Mouse (Mus musculus) neural tube, embryonic 15.5 days (tissue): ENCODE results near the gene Anapc2. TPM values are rescaled to one million over a fixed set of nuclear protein-coding genes. Genes with fewer than 3 reads are reported as not detected.

Experiments used
- ATAC-seq: fragments of 200-750 bp; cut with Nextera tagmentation; 2 replicates; pipeline ENCODE4 v1.8.0; 2017; ENCODE audit warnings: mild to moderate bottlenecking, moderate TSS enrichment, moderate library complexity; ENCODE audit not compliant: low FRiP score
- H3K27ac ChIP-seq: fragments of 300-500 bp; sonication (generic); replicated peaks from 2 replicates; pipeline ENCODE4 v1.5.1; 2015; ENCODE audit warnings: mild to moderate bottlenecking, inconsistent platforms
- H3K27me3 ChIP-seq: fragments of 300-500 bp; sonication (generic); replicated peaks from 2 replicates; pipeline ENCODE4 v1.6.1; 2015; ENCODE audit warnings: inconsistent platforms
- H3K36me3 ChIP-seq: fragments of 300-500 bp; sonication (generic); 2 replicates; pipeline ENCODE4 v1.6.1; 2015; ENCODE audit warnings: inconsistent platforms
- H3K4me1 ChIP-seq: fragments of 300-500 bp; sonication (generic); 2 replicates; pipeline ENCODE4 v1.6.1; 2015; ENCODE audit warnings: inconsistent platforms
- H3K4me2 ChIP-seq: fragments of 300-500 bp; sonication (generic); 2 replicates; pipeline ENCODE4 v1.6.1; 2015; ENCODE audit warnings: inconsistent platforms, mild to moderate bottlenecking, moderate library complexity
- H3K4me3 ChIP-seq: fragments of 300-500 bp; sonication (generic); replicated peaks from 2 replicates; pipeline ENCODE4 v1.5.1; 2015; ENCODE audit warnings: mild to moderate bottlenecking, inconsistent platforms
- H3K9ac ChIP-seq: fragments of 300-500 bp; sonication (generic); replicated peaks from 2 replicates; pipeline ENCODE4 v1.6.1; 2015; ENCODE audit warnings: mild to moderate bottlenecking, inconsistent platforms
- H3K9me3 ChIP-seq: fragments of 300-500 bp; sonication (generic); replicated peaks from 2 replicates; pipeline ENCODE4 v1.6.1; 2016; ENCODE audit warnings: inconsistent platforms
- WGBS: fragments of 180-500 bp; shearing (Covaris S2); methylation state at CpG from one replicate; pipeline ENCODE4 v1.1.7; 2015; ENCODE audit warnings: mixed read lengths; 5-methylcytosine and 5-hydroxymethylcytosine counted together
- polyA plus RNA-seq: library from polyadenylated mRNA; unstranded; fragments of >200 nt; fragmentation: Nextera tagmentation; extraction: Ambion mirVana; gene quantifications from 2 replicates; pipeline ENCODE4 v1.2.1, GENCODE M21; 2015

Anapc2 gene
- polyA plus RNA-seq: 125 and 129 TPM in 2 replicates

GRCm38 (mm10) chr2:25271827-25272511 lies at the start of gene Anapc2, which contains the start of gene Ssna1:
Gene Anapc2, plus strand, starts transcription at chr2:25272478.
Gene Ssna1, minus strand, starts transcription at chr2:25272438.
- ATAC-seq: peak; percentile 96
- peaks cover 56% of the 10 kb centered on the region for H3K36me3 ChIP-seq

GRCm38 (mm10) chr2:25223681-25224491 lies 48.4 kb upstream of the Anapc2 start:
- ATAC-seq: peak; percentile 22
- 2% methylated on average over 49 of the region's 53 CpGs for WGBS

More at GRCm38 (mm10) chr2:25271827-25272511, at the start of gene Anapc2, which contains the start of gene Ssna1:
- H3K4me1 ChIP-seq: peaks cover 54% of the 10 kb centered on the region
- no peaks in the 10 kb centered on the region for H3K9me3 ChIP-seq
- H3K27ac ChIP-seq: peak within 1 kb of the TSS; percentile 88
- under 1% methylated on average over 55 of the region's 55 CpGs for WGBS
- H3K9ac ChIP-seq: peak within 1 kb of the TSS; percentile 86
- H3K4me3 ChIP-seq: peak within 1 kb of the TSS; percentile 92
- H3K4me2 ChIP-seq: peak within 1 kb of the TSS; percentile 91
- no peaks in the 10 kb centered on the region for H3K27me3 ChIP-seq

GRCm38 (mm10) chr2:25224492-25224765 lies 47.8 kb upstream of the Anapc2 start, which contains the start of gene Tubb4b:
Gene Tubb4b, minus strand, starts transcription at chr2:25224702.
- H3K4me3 ChIP-seq: peak within 1 kb of the TSS; percentile 92
- peak within 1 kb of the TSS; percentile 86 for H3K9ac ChIP-seq
- 0% methylated on average over 17 of the region's 17 CpGs for WGBS
- H3K4me2 ChIP-seq: peak within 1 kb of the TSS; percentile 94
- H3K9me3 ChIP-seq: no peaks in the 10 kb centered on the region
- peaks cover 5% of the 10 kb centered on the region; the same call in 1 of the 2 replicates for H3K36me3 ChIP-seq
- peak within 1 kb of the TSS; percentile 99 for H3K27ac ChIP-seq
- ATAC-seq: no peak
- H3K4me1 ChIP-seq: peaks cover 32% of the 10 kb centered on the region
- no peaks in the 10 kb centered on the region for H3K27me3 ChIP-seq

More at GRCm38 (mm10) chr2:25223681-25224491, 48.4 kb upstream of the Anapc2 start:
- no peaks in the 10 kb centered on the region for H3K27me3 ChIP-seq
- H3K4me3 ChIP-seq: peak overlapping the region; percentile 92
- peak overlapping the region; percentile 96 for H3K27ac ChIP-seq
- H3K36me3 ChIP-seq: peaks cover 5% of the 10 kb centered on the region; the same call in 1 of the 2 replicates
- no peaks in the 10 kb centered on the region for H3K9me3 ChIP-seq
- peak overlapping the region; percentile 94 for H3K4me2 ChIP-seq
- H3K4me1 ChIP-seq: peaks cover 27% of the 10 kb centered on the region
- H3K9ac ChIP-seq: peak overlapping the region; percentile 86

- no peaks in the 10 kb centered on the region for H3K27me3 ChIP-seq
- peaks cover 32% of the 10 kb centered on the region for H3K4me1 ChIP-seq
- ATAC-seq: peak; percentile 96
- peak overlapping the region; percentile 63 for H3K9ac ChIP-seq
- H3K27ac ChIP-seq: peak overlapping the region; percentile 99
- 2% methylated on average over 41 of the region's 41 CpGs for WGBS
- H3K9me3 ChIP-seq: no peaks in the 10 kb centered on the region
- peak overlapping the region; percentile 92 for H3K4me3 ChIP-seq
- peak overlapping the region; percentile 61 for H3K4me2 ChIP-seq
- H3K36me3 ChIP-seq: peaks cover 5% of the 10 kb centered on the region; the same call in 1 of the 2 replicates
These were observed 47.2 kb upstream of the Anapc2 start for GRCm38 (mm10) chr2:25224766-25225752.

GRCm38 (mm10) chr2:25225811-25226379 lies 46.4 kb upstream of the Anapc2 start:
- Histone ChIP-seq H3K9me3 (no peaks in the 10 kb centered on the region), H3K27me3 (no peaks in the 10 kb centered on the region), H3K4me2 (peak overlapping the region; percentile 61; the same call in 1 of the 2 replicates), H3K9ac (peak overlapping the region; percentile 63; the same call in 1 of the 2 replicates), H3K4me1 (peaks cover 32% of the 10 kb centered on the region), H3K27ac (peak overlapping the region; percentile 99), H3K36me3 (peaks cover 5% of the 10 kb centered on the region; the same call in 1 of the 2 replicates), H3K4me3 (peak overlapping the region; percentile 92; the same call in 1 of the 2 replicates)
- no peak for ATAC-seq
- 72% methylated on average over 8 of the region's 8 CpGs for WGBS

GRCm38 (mm10) chr2:25226864-25227263 lies 45.4 kb upstream of the Anapc2 start:
- Histone ChIP-seq H3K4me1 (peaks cover 32% of the 10 kb centered on the region), H3K27me3 (0 out of 2 replicates have a peak, but pooled peaks cover 3% of the 10 kb centered on the region), H3K9ac (no peak overlapping the region), H3K4me2 (no peak overlapping the region), H3K36me3 (peaks cover 1% of the 10 kb centered on the region; the same call in 1 of the 2 replicates), H3K9me3 (no peaks in the 10 kb centered on the region), H3K27ac (no peak overlapping the region), H3K4me3 (no peak overlapping the region)
- WGBS: 88% methylated on average over 5 of the region's 5 CpGs
- ATAC-seq: no peak

- WGBS: 91% methylated on average over 4 of the region's 4 CpGs
- H3K36me3 ChIP-seq: no peaks in the 10 kb centered on the region
- no peak overlapping the region for H3K9ac ChIP-seq
- 0 out of 2 replicates have a peak, but pooled peaks cover 3% of the 10 kb centered on the region for H3K27me3 ChIP-seq
- no peak for ATAC-seq
- no peaks in the 10 kb centered on the region for H3K9me3 ChIP-seq
- H3K4me3 ChIP-seq: no peak overlapping the region
- H3K4me1 ChIP-seq: peaks cover 32% of the 10 kb centered on the region
- no peak overlapping the region for H3K4me2 ChIP-seq
- H3K27ac ChIP-seq: no peak overlapping the region
These were observed 44.9 kb upstream of the Anapc2 start for GRCm38 (mm10) chr2:25227406-25227805.

- no peaks in the 10 kb centered on the region for H3K36me3 ChIP-seq
- H3K9me3 ChIP-seq: no peaks in the 10 kb centered on the region
- peak overlapping the region; percentile 20 for H3K4me3 ChIP-seq
- no peak for ATAC-seq
- peak overlapping the region; percentile 49 for H3K4me2 ChIP-seq
- peaks cover 28% of the 10 kb centered on the region for H3K4me1 ChIP-seq
- 0 out of 2 replicates have a peak, but pooled peaks cover 3% of the 10 kb centered on the region for H3K27me3 ChIP-seq
- WGBS: 2% methylated on average over 7 of the region's 7 CpGs
- H3K27ac ChIP-seq: peak overlapping the region; percentile 77
- H3K9ac ChIP-seq: no peak overlapping the region
These were observed 43.8 kb upstream of the Anapc2 start for GRCm38 (mm10) chr2:25228431-25228889.

GRCm38 (mm10) chr2:25228995-25229530 lies 43.2 kb upstream of the Anapc2 start:
- ATAC-seq: no peak
- Histone ChIP-seq H3K36me3 (no peaks in the 10 kb centered on the region), H3K4me3 (no peak overlapping the region), H3K4me2 (peak overlapping the region; percentile 49), H3K27me3 (0 out of 2 replicates have a peak, but pooled peaks cover 3% of the 10 kb centered on the region), H3K4me1 (peaks cover 22% of the 10 kb centered on the region), H3K9ac (no peak overlapping the region), H3K27ac (no peak overlapping the region), H3K9me3 (no peaks in the 10 kb centered on the region)
- 75% methylated on average over 6 of the region's 6 CpGs for WGBS

GRCm38 (mm10) chr2:25229582-25229981 lies 42.7 kb upstream of the Anapc2 start:
- Histone ChIP-seq H3K9ac (no peak overlapping the region), H3K27ac (no peak overlapping the region), H3K36me3 (no peaks in the 10 kb centered on the region), H3K4me3 (no peak overlapping the region), H3K9me3 (no peaks in the 10 kb centered on the region), H3K4me2 (no peak overlapping the region), H3K27me3 (0 out of 2 replicates have a peak, but pooled peaks cover 3% of the 10 kb centered on the region), H3K4me1 (peaks cover 22% of the 10 kb centered on the region)
- no peak for ATAC-seq
- WGBS: 82% methylated on average over 5 of the region's 5 CpGs
